Mouse (Mus musculus) retina, postnatal 1 day (tissue): ENCODE data around the gene Mydgf.

Experiments
- DNase-seq: peaks from one replicate; pipeline ENCODE4 v3.0.0-alpha.2; 2012

Gene Mydgf

GRCm38 (mm10) chr17:56191266-56191665 is 7.5 kb upstream of the Mydgf start:
- no peak for DNase-seq

DNA sequence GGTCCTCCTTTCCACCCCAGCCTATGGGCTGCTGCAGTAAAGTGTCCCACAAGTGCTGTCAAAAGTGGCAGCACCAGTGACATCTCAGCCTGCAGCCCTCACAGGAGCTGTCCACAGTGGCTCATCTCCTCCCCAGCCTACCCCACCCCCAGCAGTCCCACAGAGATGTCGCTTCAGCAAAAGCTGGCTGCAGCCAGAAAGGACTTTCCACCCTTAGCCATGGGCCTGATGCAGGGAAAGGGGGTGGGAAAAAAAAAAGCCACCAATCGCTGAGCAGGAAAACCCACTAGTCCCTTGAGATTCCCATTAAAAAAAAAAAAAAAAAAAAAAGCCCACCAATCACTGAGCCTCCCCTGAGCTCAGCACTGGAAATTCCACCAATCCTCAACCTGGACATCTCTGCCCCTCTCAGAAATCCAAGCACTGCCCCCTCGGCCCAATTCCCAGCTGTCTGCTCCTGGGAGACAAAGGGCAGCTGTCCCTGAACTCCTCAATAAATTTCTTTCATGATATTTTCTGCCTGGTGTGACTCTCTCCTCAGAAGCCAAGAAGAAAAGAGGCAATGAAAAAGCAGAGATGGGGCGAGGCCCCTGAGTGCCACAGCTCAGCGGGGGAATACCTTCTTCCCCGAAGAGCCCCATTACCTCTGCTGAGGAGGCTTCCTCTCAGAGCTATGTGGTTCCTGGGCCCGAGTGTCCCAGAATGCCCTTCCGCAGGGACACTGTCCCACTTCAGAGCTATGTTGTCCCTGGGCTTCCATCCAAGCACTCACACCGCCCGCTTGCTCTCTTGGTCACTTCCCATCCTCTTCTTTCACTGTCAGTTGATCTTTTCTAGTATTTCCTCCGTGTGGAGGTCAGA is 1.8 kb upstream of the Mydgf start:
- peak; percentile 74 for DNase-seq

- peak; percentile 6 for DNase-seq
These were observed 604 bp downstream of the Mydgf start for GRCm38 (mm10) chr17:56182975-56183657.

- no peak for DNase-seq
These were observed 8.3 kb downstream of the Mydgf start for GRCm38 (mm10) chr17:56175416-56175815.

DNA sequence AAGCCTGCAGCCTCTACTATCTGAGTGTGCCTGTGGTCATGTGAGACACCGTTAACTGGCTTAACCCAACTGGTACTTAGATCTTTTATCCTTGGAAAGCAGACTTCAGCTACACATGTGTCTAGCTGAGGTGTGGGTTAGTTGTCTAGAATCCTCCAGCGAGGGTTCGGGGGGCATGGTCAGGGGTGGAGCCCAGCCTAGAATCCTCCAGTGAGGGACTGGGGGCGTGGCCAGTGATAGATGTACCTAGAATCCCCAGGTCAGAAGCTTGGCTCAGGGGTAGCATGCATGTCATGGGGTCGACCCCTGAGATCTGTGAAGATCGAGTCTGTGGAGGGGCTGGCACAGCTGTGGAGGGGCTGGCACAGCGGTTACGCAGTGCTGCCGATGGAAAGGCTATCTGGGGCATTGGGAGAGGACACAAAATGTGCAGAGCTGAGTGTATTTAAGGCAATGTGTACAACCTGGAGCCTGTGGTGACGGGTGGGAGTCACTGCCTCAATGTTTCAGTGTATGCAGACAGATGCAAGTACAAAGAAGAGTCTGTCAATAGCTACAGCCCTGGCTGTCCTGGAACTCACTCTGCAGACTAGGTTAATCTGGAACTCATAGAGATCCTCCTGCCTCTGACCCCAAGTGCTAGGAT is 10.2 kb downstream of the Mydgf start:
- DNase-seq: no peak

GRCm38 (mm10) chr17:56171881-56172280 is 11.8 kb downstream of the Mydgf start:
- DNase-seq: no peak

- DNase-seq: no peak
These were observed 12.3 kb downstream of the Mydgf start for GRCm38 (mm10) chr17:56171456-56171855.

GRCm38 (mm10) chr17:56170636-56171035 is 13.1 kb downstream of the Mydgf start:
- DNase-seq: no peak

- DNase-seq: no peak
These were observed 13.9 kb downstream of the Mydgf start for GRCm38 (mm10) chr17:56169830-56170229.

- peak; percentile 66 for DNase-seq
These were observed 18.0 kb downstream of the Mydgf start for GRCm38 (mm10) chr17:56165671-56166070.

DNA sequence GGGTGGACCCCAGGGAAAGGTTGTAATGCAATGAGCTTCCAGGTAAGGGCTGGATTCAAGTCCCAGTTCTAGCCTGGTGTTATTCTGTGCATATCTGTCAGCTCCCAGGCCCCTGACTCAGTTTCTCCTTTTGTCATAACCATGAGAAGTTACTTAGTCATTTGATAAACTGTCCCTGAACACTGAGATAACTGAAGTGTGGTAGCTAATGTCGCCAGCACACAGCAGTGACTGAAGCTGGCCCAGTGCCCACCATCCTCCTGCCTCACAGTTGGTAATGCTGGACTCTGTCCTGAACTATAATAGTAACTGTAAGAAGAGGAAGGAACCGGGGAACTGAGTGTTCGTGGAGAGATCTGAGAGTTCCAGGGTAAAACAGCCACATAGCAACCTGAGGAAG is 19.2 kb downstream of the Mydgf start:
- DNase-seq: no peak

- no peak for DNase-seq
These were observed 20.1 kb downstream of the Mydgf start for GRCm38 (mm10) chr17:56163523-56164102.

- peak; percentile 96 for DNase-seq
These were observed 21.4 kb downstream of the Mydgf start, which contains the start of gene Tnfaip8l1 for GRCm38 (mm10) chr17:56162231-56162774. Tnfaip8l1 (plus strand) TSS chr17:56162477.

GRCm38 (mm10) chr17:56159729-56160128 is 24.0 kb downstream of the Mydgf start:
- peak; percentile 79 for DNase-seq

DNA sequence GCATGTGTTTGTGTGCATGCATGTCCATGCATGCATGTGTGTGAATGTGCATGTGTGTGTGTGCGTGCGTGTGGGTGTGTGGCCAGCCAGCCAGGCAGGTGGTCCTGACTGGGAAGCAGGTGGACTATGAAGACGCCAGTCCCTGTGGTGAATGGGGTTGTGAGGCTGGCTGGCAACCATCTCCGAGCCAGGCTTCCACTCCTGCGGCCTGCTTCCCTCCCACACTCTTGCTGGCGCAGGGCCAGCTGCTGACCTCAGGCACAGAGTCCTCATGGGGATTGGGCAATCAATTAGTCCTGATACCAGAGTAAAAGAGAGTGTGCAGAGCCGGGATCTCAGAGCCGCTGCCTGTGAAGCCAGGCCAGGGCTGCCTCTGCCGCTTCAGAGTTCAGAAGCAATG is 30.1 kb downstream of the Mydgf start:
- peak; percentile 93 for DNase-seq

DNA sequence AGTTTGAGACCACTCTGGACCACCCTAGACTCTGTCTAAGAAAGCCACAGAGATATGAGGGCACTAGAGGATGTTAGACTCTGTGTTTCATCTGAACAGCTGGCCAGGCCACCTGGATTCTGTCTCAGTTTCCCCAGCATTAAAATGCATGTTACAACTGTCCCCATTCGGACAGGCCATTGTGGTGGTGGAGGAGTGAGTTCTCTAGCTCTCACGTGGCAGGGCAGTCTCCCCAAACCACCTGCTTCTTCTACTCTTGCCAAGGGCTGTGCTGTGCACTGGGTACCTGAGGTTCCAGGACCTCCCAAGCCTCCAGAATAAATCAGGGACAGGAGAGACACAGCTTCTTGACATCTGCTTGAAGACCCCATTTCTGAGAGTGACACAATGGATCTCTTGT is 33.8 kb downstream of the Mydgf start:
- no peak for DNase-seq

- DNase-seq: peak; percentile 44
These were observed 34.7 kb downstream of the Mydgf start for GRCm38 (mm10) chr17:56148790-56149618.

- no peak for DNase-seq
These were observed 35.4 kb downstream of the Mydgf start for GRCm38 (mm10) chr17:56148280-56148679.

GRCm38 (mm10) chr17:56147420-56147819 is 36.3 kb downstream of the Mydgf start:
- DNase-seq: peak; percentile 53

DNA sequence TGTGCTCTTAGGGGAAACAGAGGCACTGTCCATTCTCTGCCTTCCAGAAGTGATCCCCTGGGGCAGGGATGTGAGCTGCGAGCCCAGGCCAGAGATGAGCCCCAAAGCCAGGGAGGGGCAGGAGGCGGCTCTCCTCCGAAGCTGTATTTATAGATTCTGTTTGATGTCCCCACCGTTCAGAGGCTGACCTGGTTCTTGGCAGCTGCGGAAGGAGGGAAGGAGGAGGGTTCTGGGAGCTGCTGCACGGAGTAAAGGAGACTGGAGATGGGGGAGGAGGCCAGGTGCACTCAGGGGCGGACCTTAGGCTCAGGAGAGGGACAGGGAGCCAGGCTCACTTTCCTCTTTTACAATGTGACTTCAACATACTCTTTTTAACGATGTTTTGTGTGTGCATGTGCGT is 37.6 kb downstream of the Mydgf start:
- DNase-seq: no peak

DNA sequence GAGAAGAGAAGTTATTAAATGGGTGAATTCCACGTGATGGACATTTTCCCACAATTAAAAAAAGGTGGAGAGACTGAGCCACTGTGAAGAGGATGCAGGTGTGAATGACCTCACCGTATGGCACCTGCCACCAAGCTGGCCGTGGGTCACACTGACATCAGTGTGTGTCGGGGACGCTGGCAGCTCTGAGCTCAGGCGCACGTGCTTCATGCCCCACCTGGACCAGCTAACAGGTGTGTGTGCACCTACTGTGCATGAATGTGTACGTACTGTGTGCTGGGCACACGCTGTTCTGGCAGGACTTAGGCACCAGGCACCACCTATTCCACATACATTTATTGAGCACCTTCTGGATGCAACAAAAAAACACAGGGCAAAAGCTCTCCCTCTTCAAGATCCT is 39.2 kb downstream of the Mydgf start:
- no peak for DNase-seq
